Mouse (Mus musculus) CH12.LX (cell line): ENCODE measurements around the gene AU021092. TPM values are rescaled to one million over a fixed set of nuclear protein-coding genes. Genes with fewer than 3 reads are reported as not detected.

Source experiments
- DNase-seq: peaks from one replicate; pipeline ENCODE4 v3.0.0-alpha.2; 2013; ENCODE audit errors: extremely low read depth
- H3K27ac ChIP-seq: 2 replicates; pipeline ENCODE4 v1.5.1; 2012; ENCODE audit warnings: low read depth, mild to moderate bottlenecking, control low read depth, moderate library complexity; ENCODE audit not compliant: insufficient read depth
- H3K27me3 ChIP-seq: replicated peaks from 2 replicates; pipeline ENCODE3; 2012; ENCODE audit warnings: inconsistent platforms
- H3K36me3 ChIP-seq, 2 experiments: replicated peaks in 1 of 2; 2 replicates each; pipeline versions ENCODE3 to v1.6.1; 2012; ENCODE audit warnings: inconsistent platforms in 1 of 2, low read length in 1 of 2, mild to moderate bottlenecking in 1 of 2, mixed read lengths in 1 of 2, moderate library complexity in 1 of 2; ENCODE audit not compliant: control insufficient read depth in 1 of 2, insufficient read depth in 1 of 2
- H3K4me1 ChIP-seq, 2 experiments: 2 replicates each; pipeline ENCODE4 v1.6.1; 2012; ENCODE audit warnings: inconsistent platforms in 1 of 2, moderate library complexity in 1 of 2; ENCODE audit not compliant: insufficient read depth in 2 of 2, control insufficient read depth in 1 of 2
- H3K4me2 ChIP-seq: 2 replicates; pipeline ENCODE4 v1.6.1; 2012; ENCODE audit warnings: low read depth, mild to moderate bottlenecking, control low read depth; ENCODE audit not compliant: poor library complexity, insufficient read depth, severe bottlenecking
- H3K4me3 ChIP-seq, 3 experiments: fragments of 150-350 bp in 1 of 3; sonication (generic) in 1 of 3; replicated peaks in 1 of 3; 2 replicates each; pipeline versions ENCODE3 to v1.5.1; 2011 to 2012; ENCODE audit warnings: low read depth in 2 of 3, low read length in 2 of 3, mild to moderate bottlenecking in 2 of 3, moderate library complexity in 2 of 3, control low read depth in 1 of 3, improper control_type of control experiment in 1 of 3, inconsistent platforms in 1 of 3, mixed read lengths in 1 of 3; ENCODE audit not compliant: poor library complexity in 1 of 3
- H3K79me2 ChIP-seq: replicated peaks from 2 replicates; pipeline ENCODE4 v1.6.1; 2012; ENCODE audit warnings: mild to moderate bottlenecking, moderate library complexity; ENCODE audit not compliant: control insufficient read depth, poor library complexity, insufficient read depth, severe bottlenecking; ENCODE audit errors: extremely low read depth
- H3K9ac ChIP-seq: 2 replicates; pipeline ENCODE4 v1.6.1; 2012; ENCODE audit warnings: low read depth, mild to moderate bottlenecking, control low read depth, moderate library complexity; ENCODE audit not compliant: insufficient read depth
- H3K9me3 ChIP-seq: replicated peaks from 2 replicates; pipeline ENCODE3; 2012; ENCODE audit warnings: low read length, inconsistent platforms, mixed read lengths
- CHD1 ChIP-seq: IDR thresholded peaks from 2 replicates; pipeline ENCODE4 v1.6.1; 2012; ENCODE audit warnings: low read depth, low read length, improper control_type of control experiment, inconsistent platforms
- CTCF ChIP-seq, 2 experiments: IDR thresholded peaks in 1 of 2; conservative IDR thresholded peaks in 1 of 2; 2 replicates each; pipeline ENCODE4 v1.5.1; 2011 to 2012; ENCODE audit warnings: low read depth in 2 of 2, low read length in 2 of 2, improper control_type of control experiment in 1 of 2, inconsistent platforms in 1 of 2, mild to moderate bottlenecking in 1 of 2, moderate library complexity in 1 of 2
- E2F4 ChIP-seq: IDR thresholded peaks from 2 replicates; pipeline ENCODE4 v1.6.1; 2011; ENCODE audit warnings: low read depth, low read length, improper control_type of control experiment; ENCODE audit not compliant: insufficient replicate concordance
- ELF1 ChIP-seq: IDR thresholded peaks from 2 replicates; pipeline ENCODE4 v1.6.1; 2014; ENCODE audit warnings: low read depth, mild to moderate bottlenecking, inconsistent platforms, low read length, improper control_type of control experiment
- HCFC1 ChIP-seq: IDR thresholded peaks from 2 replicates; pipeline ENCODE4 v1.6.1; 2012; ENCODE audit warnings: low read depth, mild to moderate bottlenecking, inconsistent platforms, low read length, improper control_type of control experiment
- JUN ChIP-seq: IDR thresholded peaks from 2 replicates; pipeline ENCODE4 v1.6.1; 2011; ENCODE audit warnings: low read depth, mild to moderate bottlenecking, low read length, improper control_type of control experiment, moderate library complexity; ENCODE audit not compliant: insufficient read depth
- KAT2A ChIP-seq: IDR thresholded peaks from 2 replicates; pipeline ENCODE4 v1.6.1; 2012; ENCODE audit warnings: low read length, improper control_type of control experiment, inconsistent platforms; ENCODE audit not compliant: insufficient replicate concordance
- MAX ChIP-seq: IDR thresholded peaks from 2 replicates; pipeline ENCODE4 v1.6.1; 2011; ENCODE audit warnings: low read length, improper control_type of control experiment
- MEF2A ChIP-seq: IDR thresholded peaks from 2 replicates; pipeline ENCODE4 v1.6.1; 2014; ENCODE audit warnings: low read depth, mild to moderate bottlenecking, inconsistent platforms, low read length, improper control_type of control experiment, borderline replicate concordance
- MXI1 ChIP-seq: IDR thresholded peaks from 2 replicates; pipeline ENCODE4 v1.6.1; 2011; ENCODE audit warnings: mild to moderate bottlenecking, low read depth, low read length, improper control_type of control experiment
- NELFE ChIP-seq: IDR thresholded peaks from 2 replicates; pipeline ENCODE4 v1.6.1; 2011; ENCODE audit warnings: low read depth, low read length, improper control_type of control experiment
- SIN3A ChIP-seq: IDR thresholded peaks from 2 replicates; pipeline ENCODE4 v1.6.1; 2012; ENCODE audit warnings: low read length, improper control_type of control experiment, inconsistent platforms
- TBP ChIP-seq: conservative IDR thresholded peaks from 2 replicates; pipeline ENCODE4 v1.6.1; 2011; ENCODE audit warnings: low read depth, low read length, improper control_type of control experiment
- TCF12 ChIP-seq: IDR thresholded peaks from 2 replicates; pipeline ENCODE4 v1.6.1; 2014; ENCODE audit warnings: low read depth, mild to moderate bottlenecking, inconsistent platforms, low read length, improper control_type of control experiment
- USF2 ChIP-seq: conservative IDR thresholded peaks from 2 replicates; pipeline ENCODE4 v1.6.1; 2011; ENCODE audit warnings: low read depth, low read length, improper control_type of control experiment
- ZC3H11A ChIP-seq: IDR thresholded peaks from 2 replicates; pipeline ENCODE4 v1.6.1; 2012; ENCODE audit warnings: low read depth, mild to moderate bottlenecking, inconsistent platforms, low read length, improper control_type of control experiment
- ZKSCAN1 ChIP-seq: IDR thresholded peaks from 2 replicates; pipeline ENCODE4 v1.6.1; 2012; ENCODE audit warnings: low read depth, inconsistent platforms, low read length, improper control_type of control experiment, borderline replicate concordance
- ZMIZ1 ChIP-seq: IDR thresholded peaks from 2 replicates; pipeline ENCODE4 v1.6.1; 2012; ENCODE audit warnings: low read depth, mild to moderate bottlenecking, inconsistent platforms, low read length, improper control_type of control experiment
- ZNF384 ChIP-seq: IDR thresholded peaks from 2 replicates; pipeline ENCODE4 v1.6.1; 2012; ENCODE audit warnings: low read depth, low read length, improper control_type of control experiment, inconsistent platforms
- dilution Hi-C: fragments of 300-500 bp; cut with MboI; formaldehyde crosslinking; loops from 2 replicates; pipeline ENCODE4 v1.14.3; 2020; ENCODE audit warnings: low sequenced_read_pairs; ENCODE audit not compliant: extremely low pct_unique_long_range_greater_than_20kb, extremely low pct_ligation_motif_present
- in situ Hi-C: fragments of 300-500 bp; cut with MboI; formaldehyde crosslinking; loops from 3 replicates; pipeline ENCODE4 v1.14.3; 2019; ENCODE audit warnings: low sequenced_read_pairs, low pct_ligation_motif_present, low pct_unique_long_range_greater_than_20kb, mixed read lengths
- polyA plus RNA-seq: library from polyadenylated mRNA; unstranded; fragments of >175 nt; gene quantifications from 2 replicates; pipeline ENCODE4 v1.2.1, GENCODE M21; 2012; ENCODE audit warnings: low read depth; ENCODE audit not compliant: insufficient read length
- total RNA-seq, 2 experiments: library from RNA; depleted of rRNA; stranded (reverse); fragments of 300-350 nt in 1 of 2; fragments of >200 nt in 1 of 2; gene quantifications; 2 replicates each; pipeline ENCODE4 v1.2.3; 2012 to 2014

The AU021092 gene
- total and polyA plus RNA-seq, 3 experiments, result not detected

- H3K9ac ChIP-seq, result no peak overlapping the region
- peaks cover 17% of the 10 kb centered on the region for H3K27me3 ChIP-seq
- in situ Hi-C loops, result no loop called here
- H3K4me1 ChIP-seq, result no peaks in the 10 kb centered on the region
- no peak overlapping the region for H3K27ac ChIP-seq
- no peak overlapping the region for H3K4me3 ChIP-seq
- H3K79me2 ChIP-seq, result no peaks in the 10 kb centered on the region
- H3K36me3 ChIP-seq, result no peaks in the 10 kb centered on the region
- no peak for DNase-seq
- TF ChIP-seq ZNF384 (no peak), SIN3A (no peak)
- dilution Hi-C loops, result no loop called here
- peaks cover 2% of the 10 kb centered on the region for H3K9me3 ChIP-seq
- no peak overlapping the region for H3K4me2 ChIP-seq
Observed at GRCm38 (mm10) chr16:5172636-5173035, 49.5 kb downstream of the AU021092 start.

- Histone ChIP-seq H3K36me3 (no peaks in the 10 kb centered on the region), H3K4me1 (peaks cover 5 to 18% of the 10 kb centered on the region in 2 experiments; a peak in 3 of 4 replicates), H3K27me3 (peaks cover 7% of the 10 kb centered on the region), H3K9me3 (peaks cover 2% of the 10 kb centered on the region), H3K4me3 (no peak overlapping the region), H3K9ac (no peak overlapping the region), H3K4me2 (no peak overlapping the region), H3K79me2 (no peaks in the 10 kb centered on the region), H3K27ac (no peak overlapping the region)
- no peak for DNase-seq
- in situ Hi-C loops, result no loop called here
- TF ChIP-seq ZKSCAN1, result no peak
- TF ChIP-seq MAX, result no peak
- no peak for TF ChIP-seq ZMIZ1
- dilution Hi-C loops, result no loop called here
Observed at GRCm38 (mm10) chr16:5168829-5169228, 53.3 kb downstream of the AU021092 start.

- Histone ChIP-seq H3K4me3 (no peak overlapping the region), H3K27me3 (peaks cover 7% of the 10 kb centered on the region), H3K9ac (no peak overlapping the region), H3K9me3 (no peaks in the 10 kb centered on the region), H3K4me2 (no peak overlapping the region), H3K27ac (no peak overlapping the region), H3K4me1 (peaks cover 5 to 19% of the 10 kb centered on the region in 2 experiments; a peak in 3 of 4 replicates), H3K79me2 (no peaks in the 10 kb centered on the region), H3K36me3 (no peaks in the 10 kb centered on the region)
- in situ Hi-C loops (no loop called here), dilution Hi-C loops (no loop called here)
- no peak for DNase-seq
- TF ChIP-seq ZMIZ1 (no peak), ELF1 (no peak), TCF12 (no peak), USF2 (no peak), MAX (no peak), CTCF (conservative IDR thresholded peaks at IDR 0.05 in 1 of 2, IDR thresholded peaks at IDR 0.05 in 1 of 2; ENCODE audit: low read depth in 2 of 2, low read length in 2 of 2) (no peak), ZKSCAN1 (no peak), TBP (no peak), NELFE (no peak), MEF2A (no peak), JUN (no peak), CHD1 (no peak), ZNF384 (no peak), MXI1 (no peak), KAT2A (no peak), ZC3H11A (no peak), HCFC1 (no peak), E2F4 (no peak)
Observed at GRCm38 (mm10) chr16:5168038-5168437, 54.1 kb downstream of the AU021092 start.
